Mouse (Mus musculus) forebrain, embryonic 12.5 days (tissue): Measurements from ENCODE around the gene Asic3. TPM values are rescaled to one million over a fixed set of nuclear protein-coding genes. Genes with fewer than 3 reads are reported as not detected.

Source experiments
- ATAC-seq: fragments of 200-750 bp; cut with Nextera tagmentation; 2 replicates; pipeline ENCODE4 v1.8.0; 2017; ENCODE audit warnings: moderate TSS enrichment; ENCODE audit not compliant: low FRiP score
- H3K27ac ChIP-seq: fragments of 300-500 bp; sonication (generic); 2 replicates; pipeline ENCODE4 v1.5.1; 2016; ENCODE audit warnings: mild to moderate bottlenecking
- H3K27me3 ChIP-seq: fragments of 300-500 bp; sonication (generic); 2 replicates; pipeline ENCODE4 v1.6.1; 2016; ENCODE audit warnings: mild to moderate bottlenecking
- H3K36me3 ChIP-seq: fragments of 300-500 bp; sonication (generic); replicated peaks from 2 replicates; pipeline ENCODE4 v1.6.1; 2016; ENCODE audit warnings: mild to moderate bottlenecking
- H3K4me1 ChIP-seq: fragments of 300-500 bp; sonication (generic); 2 replicates; pipeline ENCODE4 v1.6.1; 2016
- H3K4me2 ChIP-seq: fragments of 300-500 bp; sonication (generic); 2 replicates; pipeline ENCODE4 v1.6.1; 2016; ENCODE audit warnings: mild to moderate bottlenecking, moderate library complexity
- H3K4me3 ChIP-seq: fragments of 300-500 bp; sonication (generic); replicated peaks from 2 replicates; pipeline ENCODE4 v1.5.1; 2016; ENCODE audit warnings: mild to moderate bottlenecking
- H3K9ac ChIP-seq: fragments of 300-500 bp; sonication (generic); 2 replicates; pipeline ENCODE4 v1.6.1; 2016; ENCODE audit warnings: mild to moderate bottlenecking
- H3K9me3 ChIP-seq: fragments of 300-500 bp; sonication (generic); 2 replicates; pipeline ENCODE4 v1.6.1; 2016
- WGBS: fragments of 180-500 bp; shearing (Covaris S2); methylation state at CpG from one replicate; pipeline ENCODE4 v1.1.7; 2016; 5-methylcytosine and 5-hydroxymethylcytosine counted together
- polyA plus RNA-seq: library from polyadenylated mRNA; unstranded; fragments of >200 nt; fragmentation: Nextera tagmentation; extraction: Ambion mirVana; gene quantifications from 2 replicates; pipeline ENCODE4 v1.2.1, GENCODE M21; 2016

The Asic3 gene
- 0.20 and 0.37 TPM in 2 replicates for polyA plus RNA-seq

GRCm38 (mm10) chr5:24413042-24413693 lies at the start of gene Asic3:
Asic3 (plus strand) TSS chr5:24413392.
- Histone ChIP-seq H3K4me1 (peaks cover 16% of the 10 kb centered on the region), H3K9me3 (no peaks in the 10 kb centered on the region), H3K27ac (no peak within 1 kb of the TSS), H3K27me3 (peaks cover 28% of the 10 kb centered on the region; the same call in 1 of the 2 replicates), H3K4me2 (no peak within 1 kb of the TSS), H3K4me3 (no peak within 1 kb of the TSS), H3K36me3 (peaks cover 14% of the 10 kb centered on the region), H3K9ac (no peak within 1 kb of the TSS)
- no peak for ATAC-seq
- WGBS = 52% methylated on average over 11 of the region's 11 CpGs

DNA sequence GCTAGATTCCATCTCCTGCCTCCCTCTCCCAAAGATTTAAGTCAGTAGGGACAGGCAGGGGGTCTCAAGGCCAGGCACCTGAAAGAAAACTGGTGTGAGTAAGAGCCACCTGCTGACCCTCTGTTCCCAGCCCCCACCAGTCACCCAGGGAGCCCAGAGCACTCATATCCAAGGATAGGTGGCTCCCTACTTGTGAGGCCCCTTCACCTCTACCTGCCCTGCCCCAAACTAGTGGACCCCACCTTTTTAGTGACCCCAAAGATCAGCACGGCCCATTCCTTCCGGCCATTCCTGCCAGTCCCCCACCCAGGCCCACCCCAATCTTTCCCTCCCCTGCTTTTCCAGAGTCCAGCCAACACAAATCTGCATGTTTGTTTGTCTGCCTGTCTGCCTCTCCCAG lies 49.7 kb upstream of the Asic3 start:
- Histone ChIP-seq H3K27me3 (peaks cover 2% of the 10 kb centered on the region; the same call in 1 of the 2 replicates), H3K4me2 (no peak overlapping the region), H3K9ac (no peak overlapping the region), H3K9me3 (no peaks in the 10 kb centered on the region), H3K4me3 (no peak overlapping the region), H3K27ac (no peak overlapping the region), H3K36me3 (no peaks in the 10 kb centered on the region), H3K4me1 (peaks cover 8% of the 10 kb centered on the region)
- 86% methylated on average over 2 of the region's 2 CpGs for WGBS
- ATAC-seq = no peak

- ATAC-seq = no peak
- H3K9me3 ChIP-seq = no peaks in the 10 kb centered on the region
- H3K27me3 ChIP-seq = 0 out of 2 replicates have a peak, but pooled peaks cover 2% of the 10 kb centered on the region
- H3K9ac ChIP-seq = no peak overlapping the region
- peaks cover 8% of the 10 kb centered on the region for H3K4me1 ChIP-seq
- no peak overlapping the region for H3K4me3 ChIP-seq
- no peaks in the 10 kb centered on the region for H3K36me3 ChIP-seq
- 57% methylated on average over 3 of the region's 3 CpGs for WGBS
- H3K27ac ChIP-seq = no peak overlapping the region
- no peak overlapping the region for H3K4me2 ChIP-seq
These were observed 49.1 kb upstream of the Asic3 start for GRCm38 (mm10) chr5:24364061-24364460.

- Histone ChIP-seq H3K4me2 (no peak within 1 kb of the TSS), H3K4me3 (no peak within 1 kb of the TSS), H3K27me3 (0 out of 2 replicates have a peak, but pooled peaks cover 2% of the 10 kb centered on the region), H3K9ac (no peak within 1 kb of the TSS), H3K27ac (no peak within 1 kb of the TSS), H3K4me1 (peaks cover 8% of the 10 kb centered on the region), H3K9me3 (no peaks in the 10 kb centered on the region), H3K36me3 (no peaks in the 10 kb centered on the region)
- ATAC-seq = no peak
- WGBS = 34% methylated on average over 12 of the region's 12 CpGs
These were observed 48.7 kb upstream of the Asic3 start, which contains the start of gene Nos3 for GRCm38 (mm10) chr5:24364508-24364907. Nos3 (plus strand) TSS chr5:24364810.

DNA sequence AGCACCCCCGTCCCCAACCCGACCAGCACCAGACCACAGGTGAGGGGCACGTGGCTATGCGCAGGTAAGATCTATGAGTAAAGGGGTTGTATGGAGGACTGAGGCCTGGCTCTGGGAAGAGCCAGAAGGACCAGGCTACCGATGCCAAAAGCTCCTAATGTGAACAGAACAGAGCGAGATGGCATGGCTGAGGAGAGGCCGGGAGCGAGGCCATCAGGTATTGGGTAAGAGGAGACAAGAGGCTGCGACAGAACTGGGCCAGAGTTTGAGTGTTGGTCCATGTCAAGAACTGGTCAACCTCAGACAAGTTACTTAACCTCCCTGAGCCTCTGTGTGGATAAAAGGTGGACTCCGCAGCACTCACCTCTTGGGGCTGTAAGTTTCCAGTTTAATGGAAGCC lies 48.2 kb upstream of the Asic3 start:
- Histone ChIP-seq H3K4me1 (peaks cover 8% of the 10 kb centered on the region), H3K4me3 (no peak overlapping the region), H3K27me3 (0 out of 2 replicates have a peak, but pooled peaks cover 2% of the 10 kb centered on the region), H3K27ac (no peak overlapping the region), H3K9me3 (no peaks in the 10 kb centered on the region), H3K9ac (no peak overlapping the region), H3K4me2 (no peak overlapping the region), H3K36me3 (no peaks in the 10 kb centered on the region)
- 86% methylated on average over 10 of the region's 10 CpGs for WGBS
- ATAC-seq = no peak

DNA sequence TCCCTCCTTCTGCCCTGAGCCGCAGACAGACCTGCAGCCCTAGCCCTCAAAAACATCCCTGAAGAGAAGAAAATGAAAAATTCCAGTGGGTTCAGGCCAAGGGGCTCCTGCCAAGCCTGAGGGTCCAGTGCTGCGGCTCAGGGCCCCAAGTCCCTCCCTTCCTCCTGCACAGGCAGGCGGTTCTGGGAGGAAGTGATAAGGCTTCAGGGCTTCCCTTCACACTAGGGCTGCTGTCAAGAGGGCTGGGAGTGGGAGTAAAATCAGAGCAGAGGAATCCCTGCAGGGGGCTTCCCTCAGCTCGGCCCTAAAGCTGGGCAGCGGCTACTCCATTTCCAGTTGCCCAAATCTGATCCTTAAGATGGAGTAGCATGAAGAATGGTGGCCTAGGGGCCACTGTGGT lies 47.7 kb upstream of the Asic3 start:
- no peaks in the 10 kb centered on the region for H3K36me3 ChIP-seq
- 50% methylated on average over 5 of the region's 5 CpGs for WGBS
- no peaks in the 10 kb centered on the region for H3K9me3 ChIP-seq
- no peak for ATAC-seq
- H3K4me2 ChIP-seq = no peak overlapping the region
- 0 out of 2 replicates have a peak, but pooled peaks cover 2% of the 10 kb centered on the region for H3K27me3 ChIP-seq
- no peak overlapping the region for H3K27ac ChIP-seq
- no peak overlapping the region for H3K4me3 ChIP-seq
- H3K9ac ChIP-seq = no peak overlapping the region
- H3K4me1 ChIP-seq = peaks cover 8% of the 10 kb centered on the region

DNA sequence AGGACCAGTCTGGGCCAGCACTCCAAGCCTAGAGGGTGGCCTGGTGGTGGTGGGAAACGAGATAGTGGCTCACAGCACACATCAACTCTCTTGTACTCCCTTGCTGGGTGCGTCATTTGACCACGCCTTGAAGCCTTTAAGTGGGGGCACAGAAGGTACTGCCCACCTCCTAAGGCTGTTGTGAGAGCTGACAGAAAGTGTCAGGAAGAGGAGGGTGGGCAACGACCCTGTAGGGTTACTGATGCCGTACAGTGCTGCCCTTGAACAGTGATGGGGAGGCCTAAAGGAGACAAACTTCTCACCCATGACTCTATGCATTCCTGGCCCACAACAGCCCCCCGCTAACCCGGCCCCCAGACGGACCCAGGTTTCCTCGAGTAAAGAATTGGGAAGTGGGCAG lies 46.8 kb upstream of the Asic3 start:
- H3K4me1 ChIP-seq = peaks cover 3% of the 10 kb centered on the region; the same call in 1 of the 2 replicates
- no peaks in the 10 kb centered on the region for H3K9me3 ChIP-seq
- 88% methylated on average over 9 of the region's 9 CpGs for WGBS
- H3K4me3 ChIP-seq = no peak overlapping the region
- no peak overlapping the region for H3K27ac ChIP-seq
- no peak overlapping the region for H3K9ac ChIP-seq
- H3K4me2 ChIP-seq = no peak overlapping the region
- ATAC-seq = no peak
- 0 out of 2 replicates have a peak, but pooled peaks cover 2% of the 10 kb centered on the region for H3K27me3 ChIP-seq
- H3K36me3 ChIP-seq = no peaks in the 10 kb centered on the region

DNA sequence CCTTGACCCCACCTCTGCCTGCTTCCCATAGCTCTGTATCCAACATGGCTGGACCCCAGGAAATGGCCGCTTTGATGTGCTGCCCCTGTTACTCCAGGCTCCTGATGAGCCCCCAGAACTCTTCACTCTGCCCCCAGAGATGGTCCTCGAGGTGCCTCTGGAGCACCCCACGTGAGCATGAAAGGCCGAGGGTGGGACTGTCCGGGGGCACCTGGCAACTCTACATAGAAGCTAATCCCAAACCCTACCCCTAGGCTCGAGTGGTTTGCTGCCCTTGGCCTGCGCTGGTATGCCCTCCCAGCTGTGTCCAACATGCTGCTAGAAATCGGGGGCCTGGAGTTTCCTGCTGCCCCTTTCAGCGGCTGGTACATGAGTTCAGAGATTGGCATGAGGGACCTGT lies 43.4 kb upstream of the Asic3 start:
- Histone ChIP-seq H3K4me1 (peaks cover 6% of the 10 kb centered on the region), H3K9me3 (no peaks in the 10 kb centered on the region), H3K36me3 (no peaks in the 10 kb centered on the region), H3K27me3 (0 out of 2 replicates have a peak, but pooled peaks cover 2% of the 10 kb centered on the region), H3K27ac (no peak overlapping the region), H3K4me3 (no peak overlapping the region), H3K4me2 (no peak overlapping the region), H3K9ac (no peak overlapping the region)
- no peak for ATAC-seq
- WGBS = 84% methylated on average over 9 of the region's 9 CpGs

GRCm38 (mm10) chr5:24373807-24374206 lies 39.4 kb upstream of the Asic3 start:
- H3K4me1 ChIP-seq = peaks cover 6% of the 10 kb centered on the region
- H3K9me3 ChIP-seq = no peaks in the 10 kb centered on the region
- no peaks in the 10 kb centered on the region for H3K36me3 ChIP-seq
- 66% methylated on average over 5 of the region's 5 CpGs for WGBS
- H3K27me3 ChIP-seq = no peaks in the 10 kb centered on the region; the same call in 1 of the 2 replicates
- H3K9ac ChIP-seq = no peak overlapping the region
- no peak overlapping the region for H3K4me2 ChIP-seq
- no peak for ATAC-seq
- H3K4me3 ChIP-seq = no peak overlapping the region
- no peak overlapping the region for H3K27ac ChIP-seq

GRCm38 (mm10) chr5:24374216-24374615 lies 39.0 kb upstream of the Asic3 start:
- WGBS = 53% methylated on average over 6 of the region's 6 CpGs
- Histone ChIP-seq H3K4me2 (no peak overlapping the region), H3K27me3 (no peaks in the 10 kb centered on the region; the same call in 1 of the 2 replicates), H3K4me1 (peaks cover 6% of the 10 kb centered on the region), H3K9ac (no peak overlapping the region), H3K4me3 (no peak overlapping the region), H3K9me3 (no peaks in the 10 kb centered on the region), H3K27ac (no peak overlapping the region), H3K36me3 (no peaks in the 10 kb centered on the region)
- ATAC-seq = no peak

- H3K9me3 ChIP-seq = no peaks in the 10 kb centered on the region
- WGBS = 82% methylated on average over 7 of the region's 7 CpGs
These were observed 38.4 kb upstream of the Asic3 start for GRCm38 (mm10) chr5:24374666-24375328.

DNA sequence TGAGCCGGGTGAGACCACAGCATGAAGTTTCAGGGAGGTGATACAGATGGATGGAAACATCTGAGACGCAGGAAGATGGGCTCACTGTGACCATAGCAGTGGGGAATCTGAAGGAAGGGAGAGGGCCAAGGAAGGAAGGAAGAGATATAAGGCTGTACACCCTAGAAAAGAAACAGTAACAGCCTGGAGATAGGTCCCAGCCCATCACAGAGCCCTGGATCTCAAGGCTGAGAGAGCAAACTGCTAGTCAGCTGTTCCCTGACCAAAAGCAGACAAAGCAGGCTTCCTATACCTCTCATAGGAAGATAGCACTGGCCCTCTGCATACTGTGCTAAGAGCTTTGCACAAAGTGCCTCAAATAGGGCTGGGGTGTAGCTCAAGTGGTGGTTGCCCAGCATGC lies 34.5 kb upstream of the Asic3 start:
- Histone ChIP-seq H3K36me3 (no peaks in the 10 kb centered on the region), H3K27ac (no peak overlapping the region), H3K9ac (no peak overlapping the region), H3K4me1 (peaks cover 11% of the 10 kb centered on the region), H3K9me3 (no peaks in the 10 kb centered on the region), H3K27me3 (no peaks in the 10 kb centered on the region; the same call in 1 of the 2 replicates), H3K4me3 (no peak overlapping the region), H3K4me2 (no peak overlapping the region)
- no peak for ATAC-seq
- 80% methylated on average over 2 of the region's 2 CpGs for WGBS

More at GRCm38 (mm10) chr5:24374666-24375328, 38.4 kb upstream of the Asic3 start:
- Histone ChIP-seq H3K27me3 (no peaks in the 10 kb centered on the region; the same call in 1 of the 2 replicates), H3K36me3 (no peaks in the 10 kb centered on the region), H3K27ac (no peak overlapping the region), H3K4me3 (no peak overlapping the region), H3K4me2 (no peak overlapping the region), H3K4me1 (peaks cover 6% of the 10 kb centered on the region), H3K9ac (no peak overlapping the region)
- no peak for ATAC-seq
